Mouse (Mus musculus): ENCODE data around the gene Fam228b. TPM values are rescaled to one million over a fixed set of nuclear protein-coding genes. Genes with fewer than 3 reads are reported as not detected.
"Not testable (repeated sequence)": the region's sequence is repeated elsewhere in the genome, so short reads cannot be mapped to it uniquely, and the experiment has no call there.

The Fam228b gene
- polyA plus RNA-seq, 1 experiment from 2014 or later, result 7.2 TPM

- H3K36me3 ChIP-seq, result peaks cover 29% of the 10 kb centered on the region; the same call in 1 of the 2 replicates
- 83% methylated on average over 4 of the region's 4 CpGs for WGBS
These were observed 60.8 kb downstream of the Fam228b start for GRCm38 (mm10) chr12:4708296-4708695.

GRCm38 (mm10) chr12:4707488-4708017 lies 61.5 kb downstream of the Fam228b start:
- Histone ChIP-seq H3K4me3 (no peak overlapping the region), H3K9me3 (no peaks in the 10 kb centered on the region), H3K27me3 (no peaks in the 10 kb centered on the region), H3K9ac (no peak overlapping the region), H3K27ac (replicated peaks) (no peak overlapping the region), H3K36me3 (peaks cover 24% of the 10 kb centered on the region; the same call in 1 of the 2 replicates), H3K4me1 (replicated peaks) (no peaks in the 10 kb centered on the region), H3K4me2 (no peak overlapping the region)
- ATAC-seq (ENCODE audit: low FRiP score, low read depth), result no peak
- 96% methylated on average over 14 of the region's 14 CpGs for WGBS

More at GRCm38 (mm10) chr12:4708296-4708695, 60.8 kb downstream of the Fam228b start:
- ATAC-seq (ENCODE audit: low FRiP score, low read depth), result no peak
- Histone ChIP-seq H3K4me3 (no peak overlapping the region), H3K9me3 (no peaks in the 10 kb centered on the region), H3K9ac (no peak overlapping the region), H3K4me2 (no peak overlapping the region), H3K27me3 (no peaks in the 10 kb centered on the region), H3K27ac (replicated peaks) (no peak overlapping the region), H3K4me1 (replicated peaks) (no peaks in the 10 kb centered on the region)

GRCm38 (mm10) chr12:4706901-4707300 lies 62.2 kb downstream of the Fam228b start:
- Histone ChIP-seq H3K4me3 (no peak overlapping the region), H3K4me2 (no peak overlapping the region), H3K27ac (replicated peaks) (no peak overlapping the region), H3K36me3 (peaks cover 23% of the 10 kb centered on the region; the same call in 1 of the 2 replicates), H3K27me3 (no peaks in the 10 kb centered on the region), H3K9me3 (no peaks in the 10 kb centered on the region), H3K9ac (no peak overlapping the region), H3K4me1 (replicated peaks) (no peaks in the 10 kb centered on the region)
- WGBS, result 88% methylated on average over 10 of the region's 10 CpGs
- no peak for ATAC-seq (ENCODE audit: low FRiP score, low read depth)

GRCm38 (mm10) chr12:4706175-4706574 lies 62.9 kb downstream of the Fam228b start:
- no peak overlapping the region for H3K9ac ChIP-seq
- H3K27ac ChIP-seq (replicated peaks), result no peak overlapping the region
- ATAC-seq (ENCODE audit: low FRiP score, low read depth), result no peak
- H3K4me2 ChIP-seq, result no peak overlapping the region
- no peaks in the 10 kb centered on the region for H3K27me3 ChIP-seq
- 93% methylated on average over 5 of the region's 5 CpGs for WGBS
- H3K9me3 ChIP-seq, result no peaks in the 10 kb centered on the region
- H3K36me3 ChIP-seq, result peaks cover 25% of the 10 kb centered on the region; the same call in 1 of the 2 replicates
- H3K4me3 ChIP-seq, result no peak overlapping the region
- no peaks in the 10 kb centered on the region for H3K4me1 ChIP-seq (replicated peaks)

- H3K27ac ChIP-seq (replicated peaks); H3K4me2 ChIP-seq; H3K27me3 ChIP-seq; H3K9ac ChIP-seq; H3K9me3 ChIP-seq; ATAC-seq (ENCODE audit: low FRiP score, low read depth); H3K4me3 ChIP-seq; H3K4me1 ChIP-seq (replicated peaks): not testable (repeated sequence)
- H3K36me3 ChIP-seq, result peaks cover 23% of the 10 kb centered on the region
- 74% methylated on average over 6 of the region's 6 CpGs for WGBS
These were observed 63.4 kb downstream of the Fam228b start for GRCm38 (mm10) chr12:4705626-4706025.

GRCm38 (mm10) chr12:4694534-4694933 lies 74.5 kb downstream of the Fam228b start:
- no peak overlapping the region for H3K27ac ChIP-seq (replicated peaks)
- no peak overlapping the region for H3K4me2 ChIP-seq
- no peaks in the 10 kb centered on the region for H3K9me3 ChIP-seq
- H3K27me3 ChIP-seq, result no peaks in the 10 kb centered on the region
- H3K4me1 ChIP-seq (replicated peaks), result no peaks in the 10 kb centered on the region
- peaks cover 11% of the 10 kb centered on the region; the same call in 1 of the 2 replicates for H3K36me3 ChIP-seq
- 95% methylated on average over 1 of the region's 1 CpGs for WGBS
- H3K4me3 ChIP-seq, result no peak overlapping the region
- no peak for ATAC-seq (ENCODE audit: low FRiP score, low read depth)
- no peak overlapping the region for H3K9ac ChIP-seq

- no peak for ATAC-seq (ENCODE audit: low FRiP score, low read depth)
- no peaks in the 10 kb centered on the region for H3K36me3 ChIP-seq
- no peak overlapping the region for H3K4me2 ChIP-seq
These were observed 77.9 kb downstream of the Fam228b start for GRCm38 (mm10) chr12:4691193-4691592.

More at GRCm38 (mm10) chr12:4691193-4691592, 77.9 kb downstream of the Fam228b start:
- Histone ChIP-seq H3K27me3 (no peaks in the 10 kb centered on the region), H3K4me3 (no peak overlapping the region), H3K4me1 (replicated peaks) (no peaks in the 10 kb centered on the region), H3K9me3 (no peaks in the 10 kb centered on the region), H3K27ac (replicated peaks) (no peak overlapping the region), H3K9ac (no peak overlapping the region)
- WGBS, result 89% methylated on average over 3 of the region's 3 CpGs

Other genes starting within 250 kb of the Fam228b start
- 24.1 and 25.6 TPM in 2 replicates for gene Itsn2, start 176.6 kb downstream of the Fam228b start, polyA plus RNA-seq (2015; fragmentation: Nextera tagmentation; extraction: Ambion mirVana)
- not detected in 2 replicates for gene Gm3625, start 176.3 kb downstream of the Fam228b start, polyA plus RNA-seq (2015; fragmentation: Nextera tagmentation; extraction: Ambion mirVana)
- gene Fam228a, start 30.8 kb downstream of the Fam228b start, polyA plus RNA-seq (2015; fragmentation: Nextera tagmentation; extraction: Ambion mirVana), result 0.91 and 1.1 TPM in 2 replicates
- gene Pfn4, start 245 bp downstream of the Fam228b start, polyA plus RNA-seq (2015; fragmentation: Nextera tagmentation; extraction: Ambion mirVana), result 13.7 and 13.8 TPM in 2 replicates
- gene Sf3b6, start 48.3 kb upstream of the Fam228b start, polyA plus RNA-seq (2015; fragmentation: Nextera tagmentation; extraction: Ambion mirVana), result 174 and 203 TPM in 2 replicates
- 60.0 and 71.2 TPM in 2 replicates for gene Fkbp1b, start 72.3 kb upstream of the Fam228b start, polyA plus RNA-seq (2015; fragmentation: Nextera tagmentation; extraction: Ambion mirVana)
- gene Wdcp, start 74.0 kb upstream of the Fam228b start, polyA plus RNA-seq (2015; fragmentation: Nextera tagmentation; extraction: Ambion mirVana), result 14.2 and 14.9 TPM in 2 replicates
- gene Mfsd2b, start 105.1 kb upstream of the Fam228b start, polyA plus RNA-seq (2015; fragmentation: Nextera tagmentation; extraction: Ambion mirVana), result 2.4 and 2.6 TPM in 2 replicates
- 44.7 and 46.7 TPM in 2 replicates for gene Ubxn2a, start 138.4 kb upstream of the Fam228b start, polyA plus RNA-seq (2015; fragmentation: Nextera tagmentation; extraction: Ambion mirVana)
- 9.0 and 10.2 TPM in 2 replicates for gene Atad2b, start 148.1 kb upstream of the Fam228b start, polyA plus RNA-seq (2015; fragmentation: Nextera tagmentation; extraction: Ambion mirVana)

Measured in hindbrain, embryonic 15.5 days (tissue).